Mouse (Mus musculus) kidney, adult 8-10 months (tissue): ENCODE results near the gene Nisch.

Experiments used
- DNase-seq, 2 experiments: peaks; one replicate each; pipeline ENCODE4 v3.0.0; 2022

Gene Nisch

DNA sequence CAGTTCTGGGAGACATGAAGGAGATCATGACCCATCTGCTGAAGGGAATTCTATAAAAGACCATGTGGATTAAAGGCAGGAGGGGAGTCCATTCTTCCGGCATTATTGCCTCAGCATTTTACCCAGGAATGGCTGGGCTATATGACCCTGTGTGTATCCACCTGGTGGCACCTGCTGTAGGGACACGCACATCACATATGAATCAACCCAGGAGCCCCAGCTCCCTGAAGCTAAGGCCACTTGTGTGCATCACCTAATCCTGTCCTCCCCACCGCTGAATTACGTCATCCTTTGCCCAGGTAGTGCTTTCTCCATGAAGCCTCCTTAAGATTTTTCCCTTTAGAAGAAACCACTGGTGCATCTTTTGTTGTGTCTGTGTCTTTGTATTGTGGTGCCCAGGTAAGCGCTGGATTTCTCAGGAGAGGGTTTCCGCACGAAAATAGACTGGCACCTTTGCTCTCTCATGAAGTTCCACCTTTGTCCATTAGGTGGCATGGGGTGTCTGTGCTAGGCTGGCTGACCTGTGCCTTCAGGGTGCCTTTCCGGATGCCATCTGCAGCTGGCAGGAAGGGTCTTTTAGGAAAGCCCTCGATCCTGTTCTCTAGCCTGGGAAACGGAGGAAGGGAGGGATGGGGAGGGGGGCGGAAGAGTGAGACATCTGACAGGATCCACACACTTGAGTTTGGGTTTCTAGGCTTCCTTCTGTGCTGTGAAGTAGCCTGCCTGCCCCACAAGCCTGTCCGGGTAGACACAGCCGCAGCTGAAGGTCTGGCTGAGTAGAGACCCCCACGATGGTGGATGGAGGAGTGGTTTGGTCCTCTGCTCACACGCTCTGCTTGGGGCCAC lies 1.4 kb downstream of the Nisch start:
- peak; percentile 55 to 75 for DNase-seq

GRCm38 (mm10) chr14:31214684-31215083 lies 2.1 kb downstream of the Nisch start:
- no peak for DNase-seq

GRCm38 (mm10) chr14:31213868-31214267 lies 2.9 kb downstream of the Nisch start:
- DNase-seq = no peak

DNA sequence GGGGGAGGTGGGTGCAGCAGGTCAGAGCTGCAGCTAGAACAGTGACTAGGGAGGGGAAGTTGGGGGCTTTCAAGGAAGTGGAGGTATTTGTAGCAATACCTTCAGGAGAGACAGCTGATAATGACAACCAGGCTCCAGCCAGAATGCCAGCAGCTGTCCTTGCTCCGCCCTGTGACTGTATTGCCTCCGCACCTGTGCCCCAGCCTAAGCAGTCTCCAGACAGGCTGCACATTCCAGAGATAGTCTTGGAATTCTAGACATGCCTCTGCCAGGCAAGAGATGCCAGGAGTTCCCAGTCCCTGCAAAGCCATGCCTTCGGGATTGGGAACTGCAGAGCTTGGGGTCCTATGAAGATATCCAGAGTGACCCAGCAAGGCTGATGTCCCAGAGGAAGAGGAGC lies 4.2 kb downstream of the Nisch start:
- DNase-seq = no peak

GRCm38 (mm10) chr14:31211854-31212253 lies 4.9 kb downstream of the Nisch start:
- no peak for DNase-seq

DNA sequence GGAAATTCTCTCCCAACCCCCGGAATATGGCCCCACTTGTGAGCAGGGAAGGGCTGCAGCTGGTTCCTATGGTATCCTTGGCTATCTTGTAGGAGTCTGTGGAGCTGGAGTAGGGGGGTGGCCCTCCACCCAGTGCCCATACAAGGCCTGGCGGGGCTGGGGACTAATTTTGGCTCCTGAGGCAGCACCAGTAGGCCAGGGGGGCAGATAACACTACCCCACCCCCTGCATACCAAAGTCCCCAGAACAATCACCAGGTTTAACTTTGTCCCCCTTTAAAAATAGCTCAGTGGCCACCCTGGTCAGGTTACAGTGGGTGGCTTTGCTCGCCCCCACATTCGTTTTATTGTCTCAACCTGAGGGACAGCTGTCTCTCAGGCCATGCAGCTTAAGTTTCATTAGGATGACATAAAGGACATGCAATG lies 7.6 kb downstream of the Nisch start:
- no peak for DNase-seq

GRCm38 (mm10) chr14:31208084-31208483 lies 8.7 kb downstream of the Nisch start, which contains the start of gene Tnnc1:
Gene Tnnc1, plus strand, starts transcription at chr14:31208312.
- no peak for DNase-seq

GRCm38 (mm10) chr14:31207070-31207830 lies 9.5 kb downstream of the Nisch start:
- DNase-seq = no peak

DNA sequence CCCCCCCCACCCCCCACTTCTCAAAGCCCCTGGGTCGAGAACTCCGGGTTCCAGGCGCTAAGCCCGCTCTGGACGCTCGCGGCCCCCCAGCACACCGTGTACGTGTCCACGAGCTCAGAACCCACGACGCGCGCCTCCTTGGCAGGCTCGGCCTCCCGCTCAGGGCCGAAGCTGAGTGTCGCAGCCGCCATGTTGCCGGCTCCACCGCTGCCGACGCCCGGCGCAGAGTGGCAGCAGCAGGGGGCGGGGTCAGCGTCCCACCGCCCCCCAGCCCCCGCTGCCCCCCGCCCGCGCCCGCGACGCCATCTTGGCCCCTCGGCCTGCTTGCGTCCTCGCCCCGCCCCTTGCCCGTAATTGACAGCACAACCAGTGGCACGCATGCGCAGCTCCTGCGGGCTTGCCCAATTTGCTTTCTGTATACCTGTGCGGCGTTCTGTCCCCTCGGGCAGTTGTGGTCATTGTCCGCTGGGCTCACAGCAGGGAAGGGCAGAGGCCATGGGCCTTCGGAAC lies 10.2 kb downstream of the Nisch start:
- DNase-seq = peak; percentile 95 to 96

DNA sequence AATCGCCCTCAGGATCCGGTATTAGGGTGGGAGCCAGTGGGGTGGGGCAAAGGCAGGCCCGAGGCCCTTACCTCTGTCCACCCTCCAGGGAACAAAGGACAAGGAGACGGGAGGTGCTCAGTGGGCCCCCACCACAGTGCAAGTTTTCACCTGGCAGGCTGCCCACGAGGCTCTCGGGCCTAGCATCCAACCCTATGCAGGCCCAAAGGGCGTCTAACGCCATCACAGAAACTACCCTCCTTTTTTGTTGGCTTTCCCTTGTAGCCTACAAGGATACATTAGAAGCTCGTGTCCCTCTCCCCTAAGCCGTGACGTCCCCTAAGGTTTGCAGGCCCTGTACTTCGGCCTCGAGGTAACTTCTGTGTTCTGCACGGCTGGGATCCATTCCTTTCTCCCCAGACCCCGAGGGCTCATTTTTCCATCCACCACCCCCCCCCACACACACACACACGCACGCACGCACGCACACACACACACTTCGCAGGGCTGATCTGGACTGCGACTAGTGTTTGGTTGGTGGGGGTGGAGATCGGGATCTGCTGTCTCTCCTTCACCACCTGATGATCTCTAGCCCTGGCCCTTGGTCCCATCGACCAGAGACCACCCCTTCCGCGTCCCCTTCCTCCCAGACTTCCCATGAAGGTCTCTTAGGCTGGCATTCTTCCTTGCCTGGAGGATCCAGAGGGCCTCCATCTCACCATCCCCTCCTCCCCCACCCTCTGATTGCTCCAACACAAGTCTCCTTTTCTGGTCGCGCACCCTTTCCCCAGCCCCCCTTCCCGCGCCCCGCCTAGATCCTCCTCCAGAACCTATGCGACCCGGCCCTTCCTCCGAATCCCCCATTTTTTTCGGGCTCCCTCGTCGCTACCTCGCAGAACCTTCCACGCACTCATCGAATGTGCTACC lies 10.9 kb downstream of the Nisch start:
- peak; percentile 51 to 58 for DNase-seq

DNA sequence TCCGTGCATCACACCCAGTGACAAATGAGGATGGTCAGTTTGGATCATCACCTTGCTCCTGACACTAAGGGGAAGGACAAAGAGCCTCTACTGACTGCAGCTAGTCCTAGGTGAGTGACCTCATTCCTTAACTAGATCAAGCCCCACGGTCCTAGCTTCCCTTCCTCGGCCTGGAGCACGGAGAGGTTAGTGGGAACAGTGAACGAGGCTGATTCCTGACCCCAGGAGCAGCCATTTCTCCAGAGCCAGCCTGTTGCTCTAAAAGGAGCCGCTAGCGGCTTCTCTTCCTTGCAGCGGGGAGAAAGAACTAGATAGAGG lies 11.5 kb downstream of the Nisch start:
- no peak for DNase-seq

DNA sequence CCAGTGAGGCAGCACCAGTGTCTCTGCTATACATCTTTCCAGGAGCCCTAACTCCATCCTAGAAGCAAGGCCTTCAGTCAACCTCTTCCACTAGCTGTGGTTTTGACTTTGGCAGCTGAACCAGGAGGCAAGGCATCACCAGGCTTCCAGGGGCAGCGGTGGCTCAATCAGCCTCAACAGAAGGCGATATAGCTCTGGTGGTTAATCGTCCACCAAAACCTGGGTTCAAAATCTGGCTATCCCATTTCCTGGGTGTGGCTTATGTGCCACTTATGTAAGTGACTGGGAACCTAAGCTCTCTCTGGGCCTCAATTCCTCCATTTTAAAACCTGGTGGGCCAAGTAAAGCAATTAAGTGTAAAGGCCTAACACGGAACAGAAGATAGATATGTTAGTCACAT lies 11.9 kb downstream of the Nisch start:
- DNase-seq = no peak

DNA sequence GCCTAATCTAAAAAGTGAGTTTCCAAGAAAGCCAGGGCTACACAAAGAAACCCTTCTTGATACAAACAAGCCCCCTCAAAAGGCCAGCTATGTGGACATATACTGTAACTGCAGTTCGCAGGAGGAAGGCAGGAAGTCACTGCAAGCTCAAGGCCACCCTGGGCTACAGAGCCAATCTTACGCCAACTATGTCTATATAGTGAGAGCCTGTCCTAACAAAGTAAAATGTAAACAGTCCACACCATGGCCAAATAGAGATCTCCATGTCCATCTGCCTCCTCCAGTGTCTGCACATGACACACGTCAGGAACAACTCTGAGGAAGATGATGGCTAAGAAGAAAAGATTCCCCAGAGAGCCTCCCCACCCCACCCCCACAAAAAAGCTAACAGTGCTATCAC lies 16.7 kb downstream of the Nisch start:
- DNase-seq = no peak

GRCm38 (mm10) chr14:31199599-31199998 lies 17.1 kb downstream of the Nisch start:
- no peak for DNase-seq

DNA sequence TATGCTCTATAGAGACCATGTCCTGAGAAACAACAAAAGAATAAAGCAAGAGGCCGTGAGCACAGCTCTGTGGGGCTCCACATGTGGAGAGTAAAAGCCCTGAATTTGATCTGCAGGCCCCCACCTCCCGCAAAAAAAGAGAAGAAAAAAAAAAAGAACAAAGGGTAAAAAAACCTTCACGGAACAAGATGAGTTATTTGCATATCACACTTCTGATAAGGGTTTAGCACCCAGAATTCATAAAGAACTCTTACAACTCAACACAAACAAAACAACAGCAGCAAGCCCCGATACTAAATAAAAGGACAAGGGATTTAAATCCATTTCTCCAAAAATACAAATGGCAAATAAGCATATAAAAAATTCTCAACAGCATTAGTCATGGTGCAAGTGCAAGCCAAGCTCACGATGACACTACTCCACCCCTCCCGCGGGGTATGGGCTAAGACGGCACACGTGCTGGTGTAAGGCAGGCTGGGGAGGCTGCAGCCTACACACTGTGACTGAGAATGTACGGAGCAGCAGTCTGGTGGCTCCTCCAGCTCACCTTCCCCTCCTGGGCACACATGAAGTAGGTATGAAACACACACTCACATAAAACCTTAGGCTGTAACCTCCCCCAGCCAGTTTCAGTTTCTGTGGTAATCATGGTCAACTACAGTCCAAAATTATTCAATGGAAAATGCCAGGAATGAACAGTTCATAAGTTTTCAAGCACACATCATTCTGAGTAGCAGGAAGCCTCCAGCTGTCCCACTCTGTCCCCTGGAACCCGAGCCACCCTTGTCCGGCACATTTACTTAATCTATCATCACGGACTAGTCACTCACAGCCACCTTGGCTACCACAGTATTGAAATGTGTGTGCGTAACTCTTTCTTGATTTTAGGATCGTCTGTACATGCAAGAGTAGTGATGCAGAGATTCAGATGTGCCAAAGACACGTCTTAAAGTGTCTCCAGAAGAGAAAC lies 18.9 kb downstream of the Nisch start:
- no peak for DNase-seq

GRCm38 (mm10) chr14:31195968-31196367 lies 20.8 kb downstream of the Nisch start:
- peak in 1 of 2 experiments; percentile 44 for DNase-seq

GRCm38 (mm10) chr14:31195521-31195920 lies 21.2 kb downstream of the Nisch start:
- DNase-seq = no peak

DNA sequence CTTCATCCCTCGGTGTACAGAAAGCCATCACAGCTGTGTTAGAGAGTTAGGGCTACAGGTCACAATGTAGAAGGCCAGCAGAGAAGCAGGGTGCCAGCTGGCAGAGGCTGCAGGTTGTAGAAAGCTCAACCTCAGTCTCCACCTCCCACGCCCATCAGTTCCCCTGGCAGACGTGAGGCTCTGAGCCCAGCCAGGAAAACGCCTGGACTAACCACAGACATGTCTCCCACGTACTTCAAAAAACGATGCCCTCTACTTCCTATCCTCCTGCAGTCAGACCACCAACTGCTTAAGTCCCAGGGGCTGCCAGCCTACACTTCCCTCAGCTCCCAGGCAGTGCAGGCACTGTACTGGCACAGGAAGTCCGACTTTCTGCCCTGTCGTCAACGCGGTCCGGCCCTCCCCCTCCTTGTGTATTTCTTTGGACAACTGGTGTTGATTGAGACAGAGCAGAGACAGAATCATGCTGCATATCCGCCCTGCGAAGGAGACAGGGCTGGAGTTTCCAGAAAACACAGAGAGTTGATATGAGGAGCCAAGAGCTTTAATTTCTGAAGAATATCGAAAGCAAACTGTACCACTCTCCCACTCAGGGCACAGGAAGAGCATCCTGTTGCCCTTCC lies 21.7 kb downstream of the Nisch start:
- DNase-seq = peak; percentile 64 to 74

GRCm38 (mm10) chr14:31194441-31194840 lies 22.3 kb downstream of the Nisch start:
- DNase-seq = no peak

DNA sequence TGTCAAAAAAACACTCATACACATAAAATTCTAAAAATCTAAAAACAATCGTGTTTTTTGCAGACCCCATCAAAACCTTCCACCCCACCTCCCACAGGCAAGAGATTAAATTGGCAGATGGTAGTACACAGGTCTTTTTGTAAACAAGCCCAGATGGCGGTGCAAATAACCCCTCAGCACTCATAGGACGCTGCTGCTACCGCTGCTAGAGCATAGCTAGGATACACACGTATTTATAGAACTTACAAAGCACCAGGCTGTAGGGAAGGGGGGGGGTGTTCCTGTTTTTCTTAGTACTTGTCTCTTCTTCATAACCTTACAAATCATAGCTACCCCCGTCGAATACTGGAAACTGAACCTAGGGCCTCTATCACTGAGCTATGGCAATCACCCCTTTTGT lies 23.0 kb downstream of the Nisch start:
- DNase-seq = no peak

DNA sequence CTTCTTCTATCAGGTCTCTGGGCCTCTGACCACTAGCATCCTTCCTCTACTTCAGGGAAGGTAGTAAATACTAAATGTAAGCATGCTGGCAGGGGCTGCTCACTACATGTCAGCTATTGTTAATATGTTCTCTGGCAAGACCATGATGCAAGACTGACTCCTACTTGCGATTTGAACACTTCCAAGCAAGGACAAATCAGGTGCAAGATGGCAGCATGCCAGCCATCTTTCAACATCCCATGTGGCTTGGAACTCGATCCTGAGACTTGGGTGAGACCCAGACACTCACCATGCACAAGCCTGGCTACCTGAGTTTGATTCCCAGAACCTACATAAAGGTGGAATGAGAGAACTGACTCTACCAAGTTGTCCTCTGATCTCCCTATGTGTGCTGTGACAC lies 24.8 kb downstream of the Nisch start:
- no peak for DNase-seq
